Mouse (Mus musculus): ENCODE results near the gene Ppp1r8. TPM values are rescaled to one million over a fixed set of nuclear protein-coding genes. Genes with fewer than 3 reads are reported as not detected.

The Ppp1r8 gene
- total RNA-seq, 2 experiments from 2014 or later = 41.7 to 44.8 TPM

- no peak for DNase-seq (ENCODE audit: extremely low spot score in 1 of 2, low spot score in 1 of 2)
Measured at GRCm38 (mm10) chr4:132785228-132785627, 57.7 kb downstream of the Ppp1r8 start.

- DNase-seq (ENCODE audit: extremely low spot score in 1 of 2, low spot score in 1 of 2) = no peak
Measured at GRCm38 (mm10) chr4:132783732-132784131, 59.2 kb downstream of the Ppp1r8 start.

- no peak for DNase-seq (ENCODE audit: extremely low spot score in 1 of 2, low spot score in 1 of 2)
Measured at GRCm38 (mm10) chr4:132780288-132780687, 62.7 kb downstream of the Ppp1r8 start.

GRCm38 (mm10) chr4:132778562-132779201 is 64.3 kb downstream of the Ppp1r8 start:
- no peak for DNase-seq (ENCODE audit: extremely low spot score in 1 of 2, low spot score in 1 of 2)

Other genes starting within 250 kb of the Ppp1r8 start
- 10 to 100 TPM; 23.6 to 25.4 TPM for gene Eya3, start 204.2 kb downstream of the Ppp1r8 start, total RNA-seq (2021)
- 1 to 10 TPM; 2.2 to 3.5 TPM for gene Xkr8, start 110.6 kb downstream of the Ppp1r8 start, total RNA-seq (2021)
- 1 to 10 TPM; 2.8 to 3.0 TPM for gene Smpdl3b, start 85.9 kb downstream of the Ppp1r8 start, total RNA-seq (2021)
- 10 to 100 TPM; 12.0 to 15.2 TPM for gene Rpa2, start 74.8 kb downstream of the Ppp1r8 start, total RNA-seq (2021)
- under 1 TPM; 0.61 to 0.66 TPM for gene Themis2, start 46.8 kb downstream of the Ppp1r8 start, total RNA-seq (2021)
- 100 to 1,000 TPM in 1 of 2 experiments, 10 to 100 TPM in 1; 99.7 to 106 TPM for gene Stx12, start 41.3 kb upstream of the Ppp1r8 start, total RNA-seq (2021)
- 10 to 100 TPM; 40.1 to 50.5 TPM for gene Fam76a, start 79.4 kb upstream of the Ppp1r8 start, total RNA-seq (2021)
- gene Fgr, start 130.9 kb upstream of the Ppp1r8 start, total RNA-seq (2021) = under 1 TPM; 0.07 to 0.14 TPM
- 100 to 1,000 TPM in 1 of 2 experiments, 10 to 100 TPM in 1; 96.9 to 109 TPM for gene Ahdc1, start 168.1 kb upstream of the Ppp1r8 start, total RNA-seq (2021)